ENCODE assay signal across 9 mouse cellular contexts in genomic region chr12:5277028-5277427, GRCm38 (mm10).
DNase-seq lines count a peak whose midpoint lies in the region; ATAC-seq and TF ChIP-seq lines count a peak whose summit lies in the region.
"Had no signal": no experiment of that assay in that cellular context is flagged by ENCODE, and none has a peak within 500 bp of the region (broad histone marks: within the 10 kb centered on the region; RNA-seq: fewer than 3 reads in every experiment).

No protein-coding gene starts in this region.

- peaks cover 44% of the 10 kb centered on the region for H3K4me1 ChIP-seq in hindbrain, embryonic 13.5 days (replicated peaks)
- peaks cover 20% of the 10 kb centered on the region for H3K4me1 ChIP-seq in hindbrain, embryonic 10.5 days (replicated peaks)
- H3K4me1 ChIP-seq in thymus, adult 2 months (replicated peaks; ENCODE audit: control insufficient read depth, insufficient read depth, low read length): no peaks in the 10 kb centered on the region

- H3K4me3 ChIP-seq in hindbrain, embryonic 13.5 days: no peak overlapping the region
- H3K4me3 ChIP-seq in hindbrain, embryonic 10.5 days: no peak overlapping the region
- no peak overlapping the region for H3K4me3 ChIP-seq in thymus, adult 2 months (ENCODE audit: control insufficient read depth, insufficient read depth, low read length)

- WGBS in hindbrain, embryonic 13.5 days: 83% methylated on average over 9 of the region's 9 CpGs
- 86% methylated on average over 9 of the region's 9 CpGs for WGBS in hindbrain, embryonic 10.5 days
- 6% methylated on average over 9 of the region's 9 CpGs for WGBS in thymus, adult 2 months

- no peak for DNase-seq in hindbrain, embryonic 10.5 days (ENCODE audit: low spot score)
- DNase-seq in adrenal gland, postnatal 36 days: peak; percentile 53 to 59
- peak; percentile 78 for DNase-seq in kidney, adult 18-20 months
- DNase-seq in lung, postnatal 25 days (ENCODE audit: low spot score): peak; percentile 92
- no peak for DNase-seq in cerebellum, adult 9-10 months
- no peak for DNase-seq in thymus, adult 2 months
- no peak for DNase-seq in cerebellum, postnatal 4 days (ENCODE audit: low spot score in 2 of 2)

- no peak overlapping the region for H3K9ac ChIP-seq in hindbrain, embryonic 13.5 days

- no peaks in the 10 kb centered on the region for H3K9me3 ChIP-seq in hindbrain, embryonic 13.5 days
- H3K9me3 ChIP-seq in hindbrain, embryonic 10.5 days: no peaks in the 10 kb centered on the region

- no peak overlapping the region for H3K4me2 ChIP-seq in hindbrain, embryonic 13.5 days

- peak overlapping the region; percentile 45 for H3K27ac ChIP-seq in hindbrain, embryonic 13.5 days
- H3K27ac ChIP-seq in hindbrain, embryonic 10.5 days: no peak overlapping the region
- H3K27ac ChIP-seq in thymus, adult 2 months (ENCODE audit: control insufficient read depth, insufficient read depth, low read length): no peak overlapping the region
- H3K27ac ChIP-seq: macrophage had no signal

- TF ChIP-seq POLR2A in thymus, adult 2 months (IDR thresholded peaks at IDR 0.05; ENCODE audit: control insufficient read depth, extremely low read depth, insufficient read depth, low read length, poor library complexity): no peak

- no peaks in the 10 kb centered on the region for H3K27me3 ChIP-seq in hindbrain, embryonic 13.5 days
- H3K27me3 ChIP-seq in hindbrain, embryonic 10.5 days (ENCODE audit: insufficient read depth, poor library complexity, severe bottlenecking): no peaks in the 10 kb centered on the region
- H3K27me3 ChIP-seq in thymus, adult 2 months (ENCODE audit: control insufficient read depth, insufficient read depth, low read length): no peaks in the 10 kb centered on the region

- no peaks in the 10 kb centered on the region for H3K36me3 ChIP-seq in hindbrain, embryonic 13.5 days
- no peaks in the 10 kb centered on the region for H3K36me3 ChIP-seq in hindbrain, embryonic 10.5 days
- no peaks in the 10 kb centered on the region for H3K36me3 ChIP-seq in thymus, adult 2 months (ENCODE audit: control insufficient read depth, insufficient read depth, low read length)

- no peak for TF ChIP-seq CTCF in thymus, adult 2 months (IDR thresholded peaks at IDR 0.05; ENCODE audit: borderline replicate concordance, control insufficient read depth, extremely low read depth, insufficient read depth, low read length, poor library complexity)

- ATAC-seq in hindbrain, embryonic 13.5 days (ENCODE audit: low FRiP score): no peak

Comparison
In these comparisons a context has a peak if more than half of its experiments do, and no peak if none do; other contexts are left out.
1. DNase-seq: peak in adrenal gland, postnatal 36 days (2 of 2), kidney, adult 18-20 months (single experiment) and lung, postnatal 25 days (single experiment); none in hindbrain, embryonic 10.5 days (single experiment), cerebellum, adult 9-10 months (single experiment), thymus, adult 2 months (single experiment) and cerebellum, postnatal 4 days (0 of 2).